Mouse (Mus musculus): ENCODE measurements around the gene Slco2b1. TPM values are rescaled to one million over a fixed set of nuclear protein-coding genes. Genes with fewer than 3 reads are reported as not detected.

Slco2b1 gene
- polyA plus RNA-seq, 1 experiment from 2014 or later = 1.3 TPM

- Histone ChIP-seq H3K36me3 (ENCODE audit: control insufficient read depth, insufficient read depth, low read length) (no peaks in the 10 kb centered on the region), H3K27me3 (ENCODE audit: control insufficient read depth, insufficient read depth, low read length) (no peaks in the 10 kb centered on the region), H3K4me1 (ENCODE audit: control insufficient read depth in 2 of 2, insufficient read depth in 2 of 2, low read length in 2 of 2) (peaks cover 0 to 5% of the 10 kb centered on the region in 2 experiments; a peak in 2 of 4 replicates), H3K27ac (replicated peaks in 1 of 2; ENCODE audit: control insufficient read depth in 1 of 2, insufficient read depth in 1 of 2, low read depth in 2 of 2, low read length in 2 of 2) (no peak overlapping the region), H3K4me3 (ENCODE audit: control insufficient read depth in 1 of 2, insufficient read depth in 1 of 2, low read depth in 1 of 2, low read length in 2 of 2) (no peak overlapping the region), H3K4me2 (ENCODE audit: low read length) (no peak overlapping the region), H3K9ac (ENCODE audit: low read length) (no peak overlapping the region), H3K9me3 (ENCODE audit: control insufficient read depth, low read length) (no peaks in the 10 kb centered on the region)
- WGBS = 89% methylated on average over 3 of the region's 3 CpGs
- ATAC-seq (ENCODE audit: insufficient number of reproducible peaks, insufficient read depth, low FRiP score, low read depth) = no peak
Measured at GRCm38 (mm10) chr7:99693387-99693786, 17.8 kb downstream of the Slco2b1 start.

- Histone ChIP-seq H3K9me3 (ENCODE audit: control insufficient read depth, low read length) (no peaks in the 10 kb centered on the region), H3K4me2 (ENCODE audit: low read length) (no peak overlapping the region), H3K9ac (ENCODE audit: low read length) (no peak overlapping the region), H3K27ac (replicated peaks in 1 of 2; ENCODE audit: control insufficient read depth in 1 of 2, insufficient read depth in 1 of 2, low read depth in 2 of 2, low read length in 2 of 2) (peak overlapping the region; percentile 8 to 49; a peak in 2 of 4 replicates), H3K27me3 (ENCODE audit: control insufficient read depth, insufficient read depth, low read length) (no peaks in the 10 kb centered on the region), H3K36me3 (ENCODE audit: control insufficient read depth, insufficient read depth, low read length) (no peaks in the 10 kb centered on the region), H3K4me3 (ENCODE audit: control insufficient read depth in 1 of 2, insufficient read depth in 1 of 2, low read depth in 1 of 2, low read length in 2 of 2) (no peak overlapping the region), H3K4me1 (ENCODE audit: control insufficient read depth in 2 of 2, insufficient read depth in 2 of 2, low read length in 2 of 2) (peaks cover 0 to 5% of the 10 kb centered on the region in 2 experiments; a peak in 2 of 4 replicates)
- WGBS = 46% methylated on average over 3 of the region's 3 CpGs
- 0 out of 2 replicates have a peak, but pooled peaks have one; percentile 36 for ATAC-seq (ENCODE audit: insufficient number of reproducible peaks, insufficient read depth, low FRiP score, low read depth)
Measured at GRCm38 (mm10) chr7:99692396-99692795, 18.7 kb downstream of the Slco2b1 start.

- no peak overlapping the region for H3K9ac ChIP-seq (ENCODE audit: low read length)
- H3K36me3 ChIP-seq (ENCODE audit: control insufficient read depth, insufficient read depth, low read length) = no peaks in the 10 kb centered on the region
- ATAC-seq (ENCODE audit: insufficient number of reproducible peaks, insufficient read depth, low FRiP score, low read depth) = no peak
- WGBS = 63% methylated on average over 7 of the region's 7 CpGs
- H3K27ac ChIP-seq (replicated peaks in 1 of 2; ENCODE audit: control insufficient read depth in 1 of 2, insufficient read depth in 1 of 2, low read depth in 2 of 2, low read length in 2 of 2) = no peak overlapping the region
- H3K27me3 ChIP-seq (ENCODE audit: control insufficient read depth, insufficient read depth, low read length) = peaks cover 5% of the 10 kb centered on the region; the same call in 1 of the 2 replicates
- H3K4me2 ChIP-seq (ENCODE audit: low read length) = no peak overlapping the region
- H3K4me3 ChIP-seq (ENCODE audit: control insufficient read depth in 1 of 2, insufficient read depth in 1 of 2, low read depth in 1 of 2, low read length in 2 of 2) = no peak overlapping the region
- H3K9me3 ChIP-seq (ENCODE audit: control insufficient read depth, low read length) = no peaks in the 10 kb centered on the region
- peaks cover 0 to 5% of the 10 kb centered on the region in 2 experiments; a peak in 2 of 4 replicates for H3K4me1 ChIP-seq (ENCODE audit: control insufficient read depth in 2 of 2, insufficient read depth in 2 of 2, low read length in 2 of 2)
Measured at GRCm38 (mm10) chr7:99690819-99691218, 20.3 kb downstream of the Slco2b1 start.

- Histone ChIP-seq H3K4me1 (ENCODE audit: control insufficient read depth in 2 of 2, insufficient read depth in 2 of 2, low read length in 2 of 2) (peaks cover 9 to 15% of the 10 kb centered on the region in 2 experiments), H3K9me3 (ENCODE audit: control insufficient read depth, low read length) (no peaks in the 10 kb centered on the region), H3K36me3 (ENCODE audit: control insufficient read depth, insufficient read depth, low read length) (no peaks in the 10 kb centered on the region), H3K9ac (ENCODE audit: low read length) (no peak overlapping the region), H3K27me3 (ENCODE audit: control insufficient read depth, insufficient read depth, low read length) (peaks cover 7% of the 10 kb centered on the region; the same call in 1 of the 2 replicates), H3K27ac (replicated peaks in 1 of 2; ENCODE audit: control insufficient read depth in 1 of 2, insufficient read depth in 1 of 2, low read depth in 2 of 2, low read length in 2 of 2) (no peak overlapping the region), H3K4me3 (ENCODE audit: control insufficient read depth in 1 of 2, insufficient read depth in 1 of 2, low read depth in 1 of 2, low read length in 2 of 2) (no peak overlapping the region), H3K4me2 (ENCODE audit: low read length) (no peak overlapping the region)
- WGBS = 58% methylated on average over 4 of the region's 4 CpGs
- no peak for ATAC-seq (ENCODE audit: insufficient number of reproducible peaks, insufficient read depth, low FRiP score, low read depth)
Measured at GRCm38 (mm10) chr7:99684086-99684485, 27.1 kb downstream of the Slco2b1 start.

- H3K4me2 ChIP-seq (ENCODE audit: low read length) = no peak overlapping the region
- no peaks in the 10 kb centered on the region for H3K36me3 ChIP-seq (ENCODE audit: control insufficient read depth, insufficient read depth, low read length)
- WGBS = 24% methylated on average over 5 of the region's 5 CpGs
- H3K4me1 ChIP-seq (ENCODE audit: control insufficient read depth in 2 of 2, insufficient read depth in 2 of 2, low read length in 2 of 2) = peaks cover 9 to 15% of the 10 kb centered on the region in 2 experiments
- 0 out of 2 replicates have a peak, but pooled peaks cover 2% of the 10 kb centered on the region for H3K27me3 ChIP-seq (ENCODE audit: control insufficient read depth, insufficient read depth, low read length)
- no peaks in the 10 kb centered on the region for H3K9me3 ChIP-seq (ENCODE audit: control insufficient read depth, low read length)
- peak; percentile 71 for ATAC-seq (ENCODE audit: insufficient number of reproducible peaks, insufficient read depth, low FRiP score, low read depth)
- no peak overlapping the region for H3K4me3 ChIP-seq (ENCODE audit: control insufficient read depth in 1 of 2, insufficient read depth in 1 of 2, low read depth in 1 of 2, low read length in 2 of 2)
- H3K9ac ChIP-seq (ENCODE audit: low read length) = no peak overlapping the region
- peak overlapping the region in 1 of 2 experiments; percentile 51; a peak in 1 of 4 replicates for H3K27ac ChIP-seq (replicated peaks in 1 of 2; ENCODE audit: control insufficient read depth in 1 of 2, insufficient read depth in 1 of 2, low read depth in 2 of 2, low read length in 2 of 2)
Measured at GRCm38 (mm10) chr7:99680771-99681170, 30.4 kb downstream of the Slco2b1 start.

- Histone ChIP-seq H3K9ac (ENCODE audit: low read length) (no peak overlapping the region), H3K4me2 (ENCODE audit: low read length) (no peak overlapping the region), H3K27me3 (ENCODE audit: control insufficient read depth, insufficient read depth, low read length) (no peaks in the 10 kb centered on the region), H3K36me3 (ENCODE audit: control insufficient read depth, insufficient read depth, low read length) (no peaks in the 10 kb centered on the region), H3K27ac (replicated peaks in 1 of 2; ENCODE audit: control insufficient read depth in 1 of 2, insufficient read depth in 1 of 2, low read depth in 2 of 2, low read length in 2 of 2) (no peak overlapping the region), H3K9me3 (ENCODE audit: control insufficient read depth, low read length) (no peaks in the 10 kb centered on the region), H3K4me3 (ENCODE audit: control insufficient read depth in 1 of 2, insufficient read depth in 1 of 2, low read depth in 1 of 2, low read length in 2 of 2) (no peak overlapping the region), H3K4me1 (ENCODE audit: control insufficient read depth in 2 of 2, insufficient read depth in 2 of 2, low read length in 2 of 2) (peaks cover 0 to 5% of the 10 kb centered on the region in 2 experiments; a peak in 2 of 4 replicates)
- no peak for ATAC-seq (ENCODE audit: insufficient number of reproducible peaks, insufficient read depth, low FRiP score, low read depth)
- 73% methylated on average over 3 of the region's 3 CpGs for WGBS
Measured at GRCm38 (mm10) chr7:99674890-99675289, 36.2 kb downstream of the Slco2b1 start.

GRCm38 (mm10) chr7:99674209-99674608 lies 36.9 kb downstream of the Slco2b1 start:
- no peaks in the 10 kb centered on the region for H3K36me3 ChIP-seq (ENCODE audit: control insufficient read depth, insufficient read depth, low read length)
- H3K4me3 ChIP-seq (ENCODE audit: control insufficient read depth in 1 of 2, insufficient read depth in 1 of 2, low read depth in 1 of 2, low read length in 2 of 2) = no peak overlapping the region
- H3K27ac ChIP-seq (replicated peaks in 1 of 2; ENCODE audit: control insufficient read depth in 1 of 2, insufficient read depth in 1 of 2, low read depth in 2 of 2, low read length in 2 of 2) = no peak overlapping the region
- H3K9ac ChIP-seq (ENCODE audit: low read length) = no peak overlapping the region
- H3K4me2 ChIP-seq (ENCODE audit: low read length) = no peak overlapping the region
- no peak for ATAC-seq (ENCODE audit: insufficient number of reproducible peaks, insufficient read depth, low FRiP score, low read depth)
- peaks cover 0 to 3% of the 10 kb centered on the region in 2 experiments; a peak in 2 of 4 replicates for H3K4me1 ChIP-seq (ENCODE audit: control insufficient read depth in 2 of 2, insufficient read depth in 2 of 2, low read length in 2 of 2)
- no peaks in the 10 kb centered on the region for H3K27me3 ChIP-seq (ENCODE audit: control insufficient read depth, insufficient read depth, low read length)
- WGBS = 72% methylated on average over 5 of the region's 5 CpGs
- H3K9me3 ChIP-seq (ENCODE audit: control insufficient read depth, low read length) = no peaks in the 10 kb centered on the region

- 76% methylated on average over 8 of the region's 8 CpGs for WGBS
- no peaks in the 10 kb centered on the region for H3K9me3 ChIP-seq (ENCODE audit: control insufficient read depth, low read length)
- no peaks in the 10 kb centered on the region for H3K27me3 ChIP-seq (ENCODE audit: control insufficient read depth, insufficient read depth, low read length)
- H3K36me3 ChIP-seq (ENCODE audit: control insufficient read depth, insufficient read depth, low read length) = no peaks in the 10 kb centered on the region
- H3K4me2 ChIP-seq (ENCODE audit: low read length) = no peak overlapping the region
- H3K9ac ChIP-seq (ENCODE audit: low read length) = no peak overlapping the region
- ATAC-seq (ENCODE audit: insufficient number of reproducible peaks, insufficient read depth, low FRiP score, low read depth) = no peak
- H3K27ac ChIP-seq (replicated peaks in 1 of 2; ENCODE audit: control insufficient read depth in 1 of 2, insufficient read depth in 1 of 2, low read depth in 2 of 2, low read length in 2 of 2) = no peak overlapping the region
- H3K4me1 ChIP-seq (ENCODE audit: control insufficient read depth in 2 of 2, insufficient read depth in 2 of 2, low read length in 2 of 2) = peaks cover 0 to 6% of the 10 kb centered on the region in 2 experiments; a peak in 2 of 4 replicates
- no peak overlapping the region for H3K4me3 ChIP-seq (ENCODE audit: control insufficient read depth in 1 of 2, insufficient read depth in 1 of 2, low read depth in 1 of 2, low read length in 2 of 2)
Measured at GRCm38 (mm10) chr7:99673188-99673587, 38.0 kb downstream of the Slco2b1 start.

All from heart, embryonic 14.5 days (tissue).